Mouse (Mus musculus) colon, adult 2 months (tissue): ENCODE measurements around the gene Erc1. TPM values are rescaled to one million over a fixed set of nuclear protein-coding genes. Genes with fewer than 3 reads are reported as not detected.

Source experiments
- polyA plus RNA-seq: library from polyadenylated mRNA; depleted of rRNA; stranded (reverse); fragments of >200 nt; gene quantifications from 2 replicates; pipeline ENCODE4 v1.2.3, GENCODE M21; 2012; rRNA removed

Gene Erc1
- 6.7 and 6.9 TPM in 2 replicates for polyA plus RNA-seq

DNA sequence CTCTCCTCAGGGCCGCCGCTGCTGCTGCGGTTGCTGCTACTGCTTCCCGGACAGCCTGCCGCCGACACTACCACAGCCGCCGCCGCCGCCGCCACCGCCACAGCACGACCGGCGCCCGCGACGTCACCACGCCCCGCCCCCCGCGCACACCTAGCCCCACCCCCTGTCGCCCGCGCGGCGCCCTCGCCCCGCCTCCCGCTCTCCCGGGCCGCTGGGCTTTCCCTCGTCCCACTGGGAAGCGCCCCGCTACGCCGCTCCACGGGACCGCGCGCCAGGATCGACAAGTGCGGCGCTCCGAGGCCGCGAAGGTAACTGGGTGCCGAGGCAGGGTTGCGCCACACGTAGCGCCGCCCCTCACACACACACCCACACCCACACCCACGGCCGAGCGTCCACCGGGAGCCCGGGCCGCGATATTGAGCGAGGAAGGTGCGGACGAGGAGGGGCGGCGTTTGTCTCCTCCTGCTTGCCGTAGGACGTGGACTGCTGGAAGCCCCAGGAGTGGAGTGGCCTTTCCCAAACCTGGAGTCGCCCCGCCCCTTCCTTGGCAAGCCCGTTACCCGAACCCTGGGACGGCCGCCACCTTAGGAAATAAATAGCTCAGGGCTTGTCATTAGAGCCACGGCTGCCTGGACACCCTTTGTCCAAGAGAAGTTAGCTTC lies at the start of gene Erc1:
TSS of gene Erc1 (minus strand) at position 134 of the 662 bp plus-strand sequence.

DNA sequence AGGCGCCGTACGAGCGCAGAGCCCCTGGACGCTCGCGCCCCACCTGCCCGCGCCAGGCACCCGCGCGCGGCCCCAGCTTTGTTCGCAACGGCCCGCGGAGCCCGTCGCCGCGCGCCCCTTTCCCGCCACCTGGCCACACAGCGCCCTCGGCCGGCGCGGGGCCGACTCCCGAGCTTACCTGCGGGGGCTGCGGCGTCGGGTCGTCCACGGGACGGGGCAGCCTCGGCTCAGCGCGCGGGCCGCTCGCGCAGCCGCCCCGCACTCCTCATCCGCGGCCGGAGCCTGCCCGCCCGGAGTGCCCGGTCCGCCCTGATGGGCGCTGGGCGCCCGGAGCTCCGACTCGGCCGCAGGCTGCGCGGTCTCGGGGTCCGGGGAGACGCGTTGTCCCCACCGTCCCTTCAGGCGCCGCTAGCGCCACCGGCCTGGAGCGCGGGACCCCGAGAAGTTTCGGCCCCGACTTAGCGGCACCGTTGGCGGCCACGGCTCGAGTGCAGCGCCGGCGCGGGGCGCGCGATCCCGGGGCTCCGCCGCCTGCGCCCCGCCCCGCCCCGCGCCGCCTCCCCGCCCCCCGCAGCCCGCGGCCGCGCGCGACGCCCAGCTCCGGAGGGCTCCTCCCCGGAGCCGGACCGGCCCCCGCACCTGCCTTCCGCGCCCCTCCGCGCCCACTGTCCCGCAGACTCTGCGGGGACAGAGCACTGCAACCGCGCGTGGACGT lies 304.0 kb downstream of the Erc1 start, which contains the start of gene Wnt5b:
TSS of gene Wnt5b (minus strand) at position 545 of the 715 bp plus-strand sequence.

Other genes with a start within 250 kb of the Erc1 start
- 23.4 and 27.7 TPM in 2 replicates for gene Rad52, start 54.5 kb upstream of the Erc1 start, polyA plus RNA-seq
- gene Wnk1, start 190.5 kb upstream of the Erc1 start, polyA plus RNA-seq = 43.3 and 47.5 TPM in 2 replicates
- 0.15 TPM in 1 of 2 replicates, not detected in the other for gene Ninj2, start 245.2 kb upstream of the Erc1 start, polyA plus RNA-seq